Mouse (Mus musculus): ENCODE measurements around the gene Cops3.

Cops3 gene

DNA sequence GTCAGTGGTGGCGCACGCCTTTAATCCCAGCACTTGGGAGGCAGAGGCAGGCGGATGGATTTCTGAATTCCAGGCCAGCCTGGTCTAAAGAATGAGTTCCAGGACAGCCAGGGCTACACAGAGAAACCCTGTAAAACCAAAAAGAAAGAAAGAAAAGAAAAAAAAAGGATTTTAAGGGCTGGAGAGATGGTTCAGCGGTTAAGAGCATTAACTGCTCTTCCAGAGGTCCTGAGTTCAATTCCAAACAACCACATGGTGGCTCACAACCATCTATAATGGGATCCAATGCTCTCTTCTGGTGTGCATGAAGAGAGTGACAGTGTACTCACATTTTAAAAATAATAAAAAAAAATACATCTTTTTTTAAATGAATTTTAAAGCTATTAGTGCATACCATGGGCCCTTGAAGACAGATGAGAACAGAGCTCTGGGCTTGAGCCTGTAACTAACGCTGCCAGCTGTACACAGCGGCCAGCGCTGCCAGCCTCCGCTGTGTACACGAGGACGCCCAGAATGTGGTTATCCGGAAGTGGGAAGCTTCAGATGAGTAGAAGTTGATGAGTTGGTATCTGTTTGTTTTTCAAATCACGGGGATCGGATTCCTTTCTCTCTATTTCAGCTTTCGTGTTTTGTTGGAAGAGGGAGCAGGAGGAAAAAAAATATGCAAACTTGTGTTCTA, 29.0 kb downstream of the Cops3 start:
- DNase-seq (ENCODE audit: low read depth, low spot score): peak; percentile 79

DNA sequence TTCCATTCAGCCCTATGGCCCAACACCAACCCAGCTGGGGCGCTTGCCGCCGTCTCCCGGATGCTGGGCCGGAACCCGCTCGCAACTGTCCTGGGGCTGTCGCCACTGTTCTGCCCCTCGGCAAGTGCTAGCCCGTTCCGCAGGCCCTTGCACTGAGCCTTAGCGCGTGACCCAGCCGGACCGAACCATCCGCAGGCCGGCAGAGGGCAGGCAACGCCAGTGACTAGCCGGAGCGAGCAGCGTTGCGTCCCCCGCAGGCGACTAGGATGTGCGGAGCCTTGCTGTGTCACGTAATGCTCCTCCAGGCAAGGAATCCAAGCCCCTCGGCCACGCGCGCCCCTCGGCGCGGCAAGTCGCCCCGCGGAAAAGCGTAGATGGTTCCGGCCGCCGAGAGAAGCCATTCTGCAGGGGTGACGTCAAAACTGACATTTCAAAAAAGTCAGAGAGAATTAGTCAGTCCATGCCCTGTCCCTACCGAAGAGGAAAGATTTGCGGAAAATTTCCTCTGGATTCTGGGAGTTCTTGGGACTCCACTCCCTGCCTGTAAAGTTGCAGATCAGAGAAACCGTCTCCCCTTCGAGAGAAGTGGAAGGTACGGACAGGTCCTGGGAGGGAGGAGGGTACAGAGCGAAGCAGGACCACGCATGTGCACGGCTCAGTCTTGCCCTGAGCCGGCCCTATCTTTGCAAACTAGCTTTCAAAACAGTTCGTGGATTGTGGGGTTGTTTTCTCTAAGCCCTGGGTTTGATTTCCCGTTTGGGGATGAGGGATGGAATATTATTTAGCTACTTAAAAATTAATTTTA, 29.8 kb downstream of the Cops3 start, which contains the start of gene Flcn:
Gene Flcn, minus strand, starts transcription at position 347 of the 805 bp plus-strand sequence.
- peak; percentile 97 for DNase-seq (ENCODE audit: low read depth, low spot score)

DNA sequence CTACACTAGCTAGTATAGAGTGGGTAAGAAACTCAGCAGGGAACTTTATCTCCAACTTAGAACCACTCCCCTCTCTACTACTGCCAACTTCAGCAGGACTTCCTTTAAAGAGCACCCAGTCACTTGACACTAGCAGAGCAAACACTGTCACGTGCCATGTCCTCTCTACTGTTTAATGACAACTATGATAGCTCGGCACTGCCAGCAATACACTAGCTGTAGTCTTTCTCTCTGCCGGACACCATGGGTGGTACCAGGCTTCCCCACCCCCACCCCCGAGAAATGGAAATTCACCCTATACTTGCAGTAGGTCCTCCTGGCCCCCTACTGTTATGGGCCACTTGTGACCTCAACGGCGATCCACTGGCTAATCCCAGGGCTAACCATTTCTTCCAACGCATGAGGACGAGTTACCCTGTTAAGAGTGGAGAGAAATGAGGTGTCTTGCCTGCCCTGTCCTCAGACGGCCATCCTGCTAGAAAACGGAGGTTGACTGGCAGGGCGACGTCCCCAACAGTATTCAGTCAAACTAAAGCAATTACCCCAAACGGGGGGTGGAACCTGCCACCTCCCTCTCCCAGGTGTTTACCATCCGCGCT, 30.5 kb downstream of the Cops3 start:
- DNase-seq (ENCODE audit: low read depth, low spot score): no peak

DNA sequence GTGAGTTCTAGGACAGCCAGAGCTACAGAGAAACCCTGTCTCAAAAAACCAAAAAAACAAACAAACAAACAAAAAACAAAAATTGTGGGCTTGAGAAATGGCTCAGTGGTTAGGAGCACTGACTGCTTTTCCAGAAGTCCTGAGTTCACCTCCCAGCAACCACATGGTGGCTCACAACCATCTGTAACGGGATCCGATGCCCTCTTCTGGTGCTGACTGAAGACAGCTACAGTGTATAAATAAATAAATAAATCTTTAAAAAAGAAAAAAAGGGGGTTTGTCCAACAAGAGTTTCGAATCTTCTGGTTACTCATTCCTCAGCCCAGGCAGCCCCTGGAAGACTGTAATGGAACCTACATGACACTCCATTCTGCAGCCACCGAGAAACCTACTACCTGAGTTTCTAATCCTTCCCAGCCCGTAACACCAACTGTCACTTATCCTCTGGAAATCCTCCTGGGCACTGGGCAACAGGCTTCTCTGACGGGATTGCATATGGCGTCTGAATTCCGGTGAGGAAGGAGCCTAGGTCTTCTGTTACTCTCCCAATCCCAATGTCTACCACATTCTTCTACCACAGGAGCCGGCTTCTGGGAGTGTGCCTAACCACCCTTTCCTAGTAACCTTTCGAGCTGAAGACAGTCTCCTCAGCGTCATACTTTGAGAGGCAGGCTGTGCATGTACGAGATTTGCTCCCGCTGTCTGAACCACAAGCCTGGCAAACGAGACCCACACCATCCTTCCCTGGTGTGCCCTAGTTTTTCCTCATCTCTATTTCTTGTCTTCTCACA, 31.3 kb downstream of the Cops3 start:
- DNase-seq (ENCODE audit: low read depth, low spot score): no peak

DNA sequence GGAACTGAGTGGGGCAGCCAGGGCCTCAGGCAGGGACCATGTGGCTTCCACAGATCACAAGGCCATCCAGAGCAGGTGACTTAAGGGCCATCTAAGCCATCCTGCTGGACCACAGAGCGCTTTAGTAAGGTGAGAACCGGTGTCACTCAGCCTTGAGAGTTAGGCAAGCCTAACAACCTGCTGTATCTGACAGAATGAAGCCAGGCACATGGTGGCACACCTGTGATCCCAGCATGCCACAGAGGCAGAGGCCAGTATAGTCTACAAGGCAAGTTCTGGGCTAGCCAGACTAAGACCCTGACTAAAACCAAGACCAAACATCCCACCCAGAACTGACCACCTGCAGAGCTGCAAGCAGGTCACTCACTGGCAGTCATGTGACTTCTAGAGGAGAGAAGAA, 34.0 kb downstream of the Cops3 start:
- DNase-seq (ENCODE audit: low read depth, low spot score): no peak

DNA sequence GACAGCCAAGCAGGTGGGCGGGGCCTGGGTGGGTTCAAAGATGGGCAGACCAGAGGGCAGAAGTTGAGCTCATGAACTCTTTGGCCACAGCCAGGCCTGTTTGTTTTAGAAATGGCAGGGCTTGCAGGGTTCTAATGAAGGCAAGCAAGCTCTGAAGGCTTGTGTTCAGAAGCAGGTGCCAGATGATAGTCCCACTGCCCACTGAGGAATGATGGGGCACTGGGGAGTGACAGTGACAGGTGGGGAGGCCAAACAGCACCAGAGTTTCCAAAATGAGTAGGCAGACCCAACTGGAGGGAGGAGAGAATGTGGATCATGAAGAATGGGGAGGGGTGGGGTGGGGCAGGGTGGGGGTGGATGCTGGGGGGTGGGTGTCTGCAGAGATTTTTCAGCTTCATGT, 34.4 kb downstream of the Cops3 start:
- no peak for DNase-seq (ENCODE audit: low read depth, low spot score)

DNA sequence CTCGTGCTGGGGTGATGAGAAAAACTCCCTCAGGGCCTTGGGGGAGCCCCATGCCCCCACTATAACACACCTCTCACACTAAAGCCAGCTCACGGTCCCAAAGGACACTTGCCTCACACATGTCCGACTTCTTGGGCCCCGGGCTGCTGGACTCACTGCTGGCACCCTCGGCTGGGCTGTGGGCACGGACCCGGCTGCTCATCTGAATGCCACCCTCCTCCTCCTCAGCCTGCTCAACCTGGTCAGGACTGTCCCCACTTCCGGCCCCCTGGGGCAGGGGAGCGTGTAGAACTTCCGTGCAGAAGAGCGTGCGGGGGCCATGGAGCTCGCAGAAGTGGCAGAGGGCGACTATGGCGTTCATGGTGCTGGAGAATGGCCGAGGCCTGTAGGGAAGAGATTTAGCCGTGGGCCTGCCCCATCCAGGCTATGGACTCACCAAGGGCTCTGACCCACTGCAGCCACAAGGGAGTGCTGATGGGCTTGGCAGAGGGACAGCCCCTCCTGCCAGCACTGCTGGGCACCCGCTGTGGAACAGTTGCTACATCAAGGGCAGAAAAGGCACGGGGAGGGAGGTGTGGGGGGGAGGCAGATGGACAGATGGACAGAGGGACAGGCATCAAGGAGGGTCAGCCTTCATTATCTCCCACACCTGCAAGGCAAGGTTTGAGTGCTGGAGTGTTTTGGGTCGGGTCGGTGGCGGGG, 35.1 kb downstream of the Cops3 start:
- DNase-seq (ENCODE audit: low read depth, low spot score): no peak

DNA sequence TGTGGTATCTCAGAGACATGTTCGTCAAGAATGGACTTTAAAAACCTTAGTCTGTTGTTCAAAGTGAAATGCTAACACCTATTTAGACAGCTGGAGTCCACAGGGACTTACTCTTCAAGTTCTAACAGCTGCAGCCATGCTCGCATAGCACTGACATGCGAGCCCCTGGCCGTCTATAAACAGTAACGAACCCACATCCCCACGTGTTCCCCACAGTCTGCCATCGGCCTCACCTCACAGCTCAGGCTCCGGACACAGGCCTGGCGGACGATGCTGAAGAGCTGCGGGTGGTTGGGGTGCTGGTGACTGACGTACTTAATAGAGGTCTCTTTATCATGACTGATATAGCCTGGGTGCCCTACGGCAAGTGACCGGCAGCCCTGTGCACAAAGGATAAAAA, 36.1 kb downstream of the Cops3 start:
- no peak for DNase-seq (ENCODE audit: low read depth, low spot score)

DNA sequence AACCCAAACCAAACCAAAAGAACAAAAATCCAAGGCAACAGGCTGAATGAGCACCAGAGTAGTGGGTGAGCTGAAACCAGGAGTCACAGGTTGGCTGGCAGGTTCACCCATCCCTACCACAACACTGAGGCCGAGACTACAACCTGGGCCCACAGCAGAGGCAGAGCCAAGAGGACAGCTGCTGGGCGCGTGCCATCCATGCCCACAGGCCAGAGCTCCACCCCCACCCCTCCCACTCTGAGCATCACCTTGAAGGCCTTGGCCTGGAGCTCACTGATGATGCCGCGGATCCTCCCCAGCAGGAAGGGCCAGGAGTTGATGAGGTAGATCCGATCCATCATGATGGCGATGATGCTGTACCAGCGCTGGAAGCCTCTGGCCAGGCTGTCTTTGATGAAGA, 37.8 kb downstream of the Cops3 start:
- DNase-seq (ENCODE audit: low read depth, low spot score): no peak

DNA sequence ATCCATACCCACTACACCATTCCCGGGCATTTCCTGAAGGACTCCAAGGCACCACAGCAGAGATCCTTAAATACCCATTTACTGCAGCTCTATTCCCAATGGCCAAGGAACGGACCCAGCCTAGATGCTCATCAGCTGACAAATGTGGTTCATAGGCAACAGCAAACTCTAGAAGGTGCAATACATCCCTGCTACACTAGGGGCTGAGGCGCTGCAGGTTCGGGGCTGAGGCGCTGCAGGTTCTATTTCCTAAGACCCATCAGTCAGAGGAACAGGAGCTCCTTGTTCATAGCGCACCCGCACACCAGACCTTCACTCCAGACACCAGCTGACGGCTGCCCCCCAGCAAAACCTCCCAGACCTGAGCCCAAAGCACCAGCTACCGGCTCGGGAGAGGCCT, 39.2 kb downstream of the Cops3 start:
- DNase-seq (ENCODE audit: low read depth, low spot score): no peak

DNA sequence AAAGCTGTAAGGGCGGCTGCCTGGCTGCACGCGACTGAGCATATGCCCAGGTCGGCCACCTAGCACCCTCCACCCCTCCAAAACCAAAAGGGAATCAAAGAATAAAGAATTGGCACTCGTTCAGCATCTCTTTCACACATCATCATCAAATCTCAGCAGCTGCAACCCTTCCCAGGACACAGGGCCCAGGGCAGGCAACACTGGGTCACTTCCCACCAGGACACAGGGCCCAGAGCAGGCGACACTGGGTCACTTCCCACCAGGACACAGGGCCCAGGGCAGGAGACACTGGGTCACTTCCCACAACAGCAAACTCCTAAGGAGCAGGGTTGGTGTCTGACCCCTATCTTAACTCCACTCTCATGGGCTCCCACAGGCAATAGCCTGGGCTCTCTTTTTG, 46.2 kb downstream of the Cops3 start:
- no peak for DNase-seq (ENCODE audit: low read depth, low spot score)

DNA sequence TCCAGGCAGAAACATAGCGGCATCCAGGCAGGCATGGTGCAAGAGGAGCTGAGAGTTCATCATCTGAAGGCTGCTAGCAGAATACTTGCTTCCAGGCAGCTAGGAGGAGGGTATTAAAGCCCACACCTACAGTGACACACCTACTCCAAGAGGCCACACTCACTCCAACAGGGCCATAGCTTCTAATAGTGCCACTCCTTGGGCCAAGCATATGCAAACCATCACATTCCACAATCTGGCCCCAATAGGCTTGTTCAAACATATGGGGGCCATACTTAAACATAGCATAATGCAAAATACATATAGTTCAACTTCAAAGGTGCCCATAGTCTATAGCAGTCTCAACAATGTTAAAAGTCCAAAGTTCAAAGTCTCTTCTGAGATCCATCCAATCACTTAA, 50.3 kb downstream of the Cops3 start:
- DNase-seq (ENCODE audit: low read depth, low spot score): no peak

DNA sequence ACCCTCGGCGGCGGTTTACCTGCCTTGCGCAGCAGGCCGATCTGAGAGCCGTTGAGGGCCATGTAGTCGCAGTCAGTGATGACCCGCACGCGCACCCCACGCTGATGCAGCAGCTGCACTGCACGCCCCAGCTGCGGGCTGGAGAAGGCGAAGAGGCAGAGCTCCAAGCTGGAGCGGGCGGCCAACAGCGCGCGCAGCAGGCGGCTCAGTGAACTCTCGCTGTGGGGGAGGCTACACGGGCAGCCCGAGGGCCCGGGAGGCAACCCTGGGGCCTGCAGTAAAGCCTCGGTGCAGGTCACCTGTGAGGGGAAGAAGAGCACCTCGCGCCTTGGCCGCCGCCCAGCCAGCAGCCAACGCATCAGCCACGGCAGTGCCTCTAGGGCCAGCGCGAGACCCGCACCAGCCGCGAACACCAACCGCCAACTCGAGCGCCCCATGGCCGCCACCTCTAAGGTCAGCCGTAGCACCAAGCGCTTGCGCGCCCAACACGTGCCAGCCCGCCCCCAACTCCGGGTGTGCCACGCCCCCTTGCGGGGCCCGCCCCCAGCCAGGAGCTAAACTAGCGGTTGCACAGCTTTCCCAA, 52.3 kb downstream of the Cops3 start, which contains the start of gene Pld6:
Gene Pld6, minus strand, starts transcription at position 447 of the 583 bp plus-strand sequence.
- DNase-seq (ENCODE audit: low read depth, low spot score): peak; percentile 82

DNA sequence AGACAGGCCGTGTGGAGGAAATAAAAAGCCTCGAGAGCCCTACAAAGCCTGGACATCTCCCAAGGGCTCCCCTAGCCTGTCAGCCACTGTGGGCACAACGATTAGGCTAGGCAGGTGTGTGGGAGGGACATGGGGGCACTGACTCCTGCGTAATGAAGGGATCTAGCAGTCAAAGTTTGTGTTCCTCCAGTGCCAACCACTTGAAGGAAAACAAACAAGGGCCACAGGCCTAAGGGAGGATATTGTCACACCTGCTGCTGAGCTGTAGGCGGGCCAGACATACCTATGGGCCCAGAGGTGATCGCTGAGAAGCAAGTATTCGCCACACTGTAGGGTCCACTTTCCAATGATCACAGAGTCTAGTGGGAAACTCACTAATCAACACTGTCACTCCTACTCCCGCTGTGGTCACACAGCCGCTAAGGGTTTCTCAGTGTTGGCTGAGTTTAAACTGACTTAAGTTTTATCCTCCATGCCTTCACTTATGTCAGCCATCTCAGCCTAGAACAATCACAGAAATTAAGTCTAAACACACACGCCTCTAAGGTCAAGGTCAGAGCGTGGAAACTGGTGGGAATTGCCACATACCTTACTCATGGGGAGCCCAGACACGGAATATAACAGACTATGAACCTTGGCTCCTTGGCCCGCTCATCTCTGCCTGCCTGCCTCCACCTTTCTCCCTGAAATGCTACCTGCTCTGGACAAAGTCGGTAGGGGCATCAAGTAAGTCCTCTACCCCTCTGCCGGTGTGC, 53.0 kb downstream of the Cops3 start:
- peak; percentile 15 for DNase-seq (ENCODE audit: low read depth, low spot score)

DNA sequence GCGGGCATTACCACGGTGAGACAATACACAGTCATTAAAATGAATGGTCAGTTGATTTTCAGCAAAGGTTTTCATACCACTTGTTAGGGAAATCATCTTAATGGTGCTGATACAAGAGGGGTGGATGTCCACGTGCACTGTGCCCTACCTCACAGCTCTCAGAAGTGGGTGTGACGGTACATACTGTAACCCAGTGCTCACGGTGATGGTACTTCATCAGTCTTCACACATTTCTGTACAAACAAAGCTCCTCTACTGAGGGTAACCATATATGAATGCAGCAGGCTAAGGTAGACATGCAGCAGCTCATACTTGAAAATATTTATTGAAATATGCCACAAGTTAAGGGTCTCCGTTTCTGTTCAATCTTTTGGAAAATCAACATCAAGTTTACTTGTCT, 56.0 kb downstream of the Cops3 start:
- no peak for DNase-seq (ENCODE audit: low read depth, low spot score)

DNA sequence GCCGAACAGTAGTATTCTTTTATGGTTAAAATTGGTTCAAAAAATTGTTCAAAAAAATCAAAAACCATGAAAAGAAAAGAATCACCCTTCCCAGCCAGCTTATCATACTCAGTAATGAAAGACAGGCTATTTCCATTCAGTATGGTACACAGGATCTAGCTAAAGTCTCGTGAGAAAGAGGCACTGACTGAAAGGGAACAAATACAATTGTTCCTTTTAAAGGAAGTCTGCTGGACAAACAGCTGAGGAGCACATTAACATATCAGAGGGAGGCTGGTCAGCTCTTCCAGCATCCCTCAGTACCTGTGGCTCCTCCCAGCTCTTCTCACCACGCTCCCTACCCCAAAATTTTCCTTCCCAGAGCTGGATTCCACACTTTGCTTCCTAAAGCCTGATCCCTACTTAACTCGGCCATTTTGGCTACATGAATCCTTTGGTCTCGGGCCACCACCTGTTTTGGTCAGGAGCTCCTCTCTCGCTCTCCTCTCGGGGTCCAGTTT, 57.5 kb downstream of the Cops3 start:
- DNase-seq (ENCODE audit: low read depth, low spot score): no peak

DNA sequence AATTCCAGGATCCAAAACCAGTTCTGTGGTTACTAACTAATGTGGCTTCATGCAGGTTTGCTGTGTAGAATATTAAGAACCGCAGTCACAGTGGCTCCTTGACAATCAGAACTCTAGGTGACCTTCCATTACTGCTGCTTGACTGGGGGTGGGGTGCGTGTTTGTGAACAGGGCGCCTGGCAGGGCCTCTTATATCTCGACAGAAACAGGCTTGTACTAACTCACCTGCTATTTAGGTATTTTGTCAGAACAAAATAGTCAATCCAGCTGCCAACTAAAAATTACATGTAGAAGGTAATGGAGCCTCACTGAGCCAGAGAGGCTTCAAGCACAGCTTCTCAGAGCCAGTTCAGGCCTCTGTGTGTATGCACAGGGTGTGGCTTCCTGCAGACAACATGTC, 59.4 kb downstream of the Cops3 start:
- DNase-seq (ENCODE audit: low read depth, low spot score): no peak

DNA sequence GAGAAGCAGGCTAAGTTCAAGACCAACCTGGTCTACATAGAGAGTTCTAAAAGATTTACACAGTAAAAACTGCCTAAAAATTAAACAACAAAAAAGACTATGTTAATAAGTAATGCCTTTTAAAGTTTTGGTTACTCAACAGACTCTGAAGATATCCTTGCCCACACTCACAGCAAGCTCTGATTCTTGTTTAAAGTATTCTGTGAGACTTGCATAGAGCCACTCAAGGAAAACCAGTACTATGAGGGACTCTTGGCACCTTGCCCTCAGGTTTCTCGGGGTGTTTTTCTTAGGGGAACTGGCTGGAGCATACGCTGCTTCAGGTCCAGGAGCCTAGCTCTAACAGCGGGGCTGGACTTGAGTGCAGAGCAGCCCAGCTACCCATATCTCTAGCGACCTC, 60.2 kb downstream of the Cops3 start:
- DNase-seq (ENCODE audit: low read depth, low spot score): no peak

DNA sequence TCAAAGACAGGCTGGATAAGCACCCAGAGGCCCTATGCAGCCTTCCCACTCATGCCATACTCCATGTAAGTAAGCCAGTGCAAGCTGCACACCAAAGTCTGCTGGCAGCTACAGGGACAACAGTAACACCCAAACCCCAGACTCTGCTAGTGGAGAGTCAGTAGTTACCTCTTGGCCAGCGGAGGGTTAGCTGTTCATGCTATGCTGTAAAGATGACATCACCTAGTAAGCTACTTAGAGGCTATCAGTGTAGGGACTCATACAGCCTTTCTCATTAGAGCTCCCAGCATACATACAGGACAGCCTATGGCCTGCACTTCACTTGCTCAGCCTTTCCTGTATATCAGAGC, 60.8 kb downstream of the Cops3 start:
- DNase-seq (ENCODE audit: low read depth, low spot score): no peak

Data from A20 (cell line).